Mouse (Mus musculus) megakaryocyte progenitor cell, adult 5-6 weeks (primary cell): ENCODE measurements around the gene Dbp. TPM values are rescaled to one million over a fixed set of nuclear protein-coding genes. Genes with fewer than 3 reads are reported as not detected.

Source experiments
- ATAC-seq: replicated peaks from 2 replicates; pipeline ENCODE4 v1.8.0; 2016; ENCODE audit warnings: mild to moderate bottlenecking, moderate TSS enrichment, inconsistent platforms; ENCODE audit not compliant: poor library complexity
- total RNA-seq, 2 experiments: library from RNA; stranded (forward) in 1 of 2; stranded (reverse) in 1 of 2; fragments of 157-497, 149-512 nt in 1 of 2; fragments of 200-1000 nt in 1 of 2; gene quantifications; 2 replicates each; pipeline versions ENCODE4 v1.2.3 to v1.2.4; 2015 to 2017

The Dbp gene
- total RNA-seq, 2 experiments from 2014 or later: 5.6 to 6.2 TPM

DNA sequence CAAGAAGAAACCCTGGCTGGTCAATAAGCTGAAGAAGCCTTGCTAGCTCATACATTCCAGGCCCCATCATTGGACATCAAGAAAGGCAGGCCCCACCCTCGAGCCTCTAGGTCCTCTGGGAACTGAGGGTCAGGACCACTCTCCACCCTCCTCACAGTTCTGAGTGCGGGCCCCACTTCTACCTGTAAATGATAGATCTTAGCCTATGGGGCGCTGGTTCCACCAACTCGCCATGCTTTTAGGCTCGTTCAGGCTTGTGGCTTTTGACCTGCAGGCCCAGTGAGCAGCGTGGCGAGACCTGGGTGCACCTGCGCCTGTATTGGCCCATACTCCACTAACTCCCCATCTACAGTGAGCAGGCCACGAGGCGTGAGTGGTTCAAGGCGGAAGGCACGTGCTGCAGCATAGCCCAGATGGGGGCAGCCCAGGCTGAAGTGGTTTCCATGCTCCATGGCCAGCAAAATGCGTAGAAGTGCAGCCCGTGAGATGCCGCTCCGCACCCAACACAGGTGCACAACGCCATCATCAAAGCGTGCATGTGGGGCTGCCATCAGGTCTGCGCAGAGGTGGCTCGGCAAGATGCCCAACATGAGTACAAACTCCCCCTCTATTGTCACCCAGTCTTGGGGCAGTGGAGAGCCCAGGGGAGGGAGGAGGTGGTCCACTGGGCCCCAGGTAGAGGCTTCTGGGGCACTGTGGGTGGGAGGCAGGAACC, 5.7 kb downstream of the Dbp start:
- no peak for ATAC-seq

DNA sequence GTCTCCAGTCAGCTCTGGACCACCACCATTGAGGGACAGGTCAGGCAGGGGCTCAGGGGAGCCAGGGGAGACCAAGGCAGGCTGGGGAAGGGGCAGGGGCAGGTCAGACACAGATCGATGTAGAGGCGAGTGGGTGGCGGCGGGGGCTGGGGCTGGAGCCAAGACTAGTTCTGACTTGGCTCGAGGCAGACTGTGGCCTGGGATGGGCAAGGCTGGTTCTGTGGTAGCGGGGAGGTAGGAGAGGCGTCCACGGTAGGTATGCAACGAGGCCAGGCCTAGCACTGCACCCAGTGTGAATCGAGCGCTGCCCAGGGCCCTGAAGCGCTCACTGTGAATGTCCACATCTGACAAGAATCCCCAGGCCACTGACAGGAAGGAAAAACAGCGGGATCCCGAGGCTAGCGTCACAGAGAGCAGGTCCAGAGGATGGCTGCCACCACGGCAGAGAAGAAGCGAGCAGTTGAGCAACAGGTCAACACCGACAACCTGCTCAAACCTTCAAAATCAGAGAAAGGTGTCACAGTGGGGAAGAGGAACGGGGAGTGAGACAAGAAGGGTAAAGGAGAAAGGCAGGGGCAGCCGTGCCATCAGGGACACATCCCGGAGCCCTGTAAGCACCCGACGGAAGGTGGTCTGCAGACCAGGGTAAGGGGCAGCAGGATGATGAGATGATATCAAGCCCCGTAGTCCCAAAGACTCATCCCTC, 6.6 kb downstream of the Dbp start:
- ATAC-seq: no peak

DNA sequence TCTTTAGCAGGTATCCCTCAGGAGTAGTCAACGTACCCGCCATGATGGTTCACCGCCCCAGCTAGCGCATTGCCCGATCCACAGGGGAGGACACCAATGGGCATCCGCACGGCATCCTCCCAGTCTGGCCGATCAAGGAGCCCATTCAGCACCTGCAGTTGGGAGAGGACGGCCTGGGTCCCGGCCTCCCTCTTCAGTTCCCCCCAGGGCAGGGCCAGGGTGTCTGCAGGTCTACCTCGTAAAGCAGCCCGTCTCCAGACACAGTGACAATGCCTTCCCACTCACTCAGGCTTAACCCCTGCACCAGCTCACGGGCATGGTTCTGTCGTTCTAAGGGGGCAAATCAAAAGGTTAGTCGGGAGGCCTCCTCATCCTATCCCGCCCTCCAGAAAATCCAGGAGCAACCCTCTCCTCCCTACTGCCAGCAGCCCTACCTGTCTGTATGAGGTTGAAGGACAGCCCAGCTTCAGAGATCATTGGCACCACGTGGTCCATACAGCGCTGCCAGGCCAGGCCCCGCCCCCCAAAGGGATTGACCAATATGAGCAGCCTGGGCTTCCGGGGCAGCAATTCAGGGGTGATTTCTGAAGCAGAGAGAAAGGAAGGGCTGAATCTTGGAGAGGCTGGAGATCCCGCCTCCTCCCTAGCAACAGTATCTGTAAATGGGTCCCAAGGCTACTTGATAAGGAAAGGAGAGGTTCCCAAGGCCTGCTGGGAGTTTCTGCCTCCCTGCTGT, 7.3 kb downstream of the Dbp start:
- ATAC-seq: no peak

DNA sequence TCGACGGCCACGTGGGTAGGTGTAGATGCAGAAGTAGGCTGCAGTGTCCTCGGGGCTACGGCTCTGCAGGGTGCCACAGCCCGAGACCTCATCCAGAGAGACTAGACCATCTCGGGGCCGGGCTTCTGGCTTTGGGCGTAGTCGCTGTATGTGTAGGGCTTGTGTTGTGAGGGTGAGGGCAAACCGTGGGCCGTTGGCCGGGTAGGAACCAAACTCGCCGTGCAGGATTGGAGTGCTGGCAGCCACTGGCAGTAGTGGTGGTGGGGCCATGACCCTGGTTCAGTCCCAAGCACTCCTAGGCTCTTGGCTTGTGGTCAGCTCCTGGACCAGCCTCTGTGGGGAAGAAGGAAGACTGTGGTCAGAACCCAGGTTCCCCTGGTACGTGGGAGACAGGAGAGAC, 8.5 kb downstream of the Dbp start:
- ATAC-seq: no peak

DNA sequence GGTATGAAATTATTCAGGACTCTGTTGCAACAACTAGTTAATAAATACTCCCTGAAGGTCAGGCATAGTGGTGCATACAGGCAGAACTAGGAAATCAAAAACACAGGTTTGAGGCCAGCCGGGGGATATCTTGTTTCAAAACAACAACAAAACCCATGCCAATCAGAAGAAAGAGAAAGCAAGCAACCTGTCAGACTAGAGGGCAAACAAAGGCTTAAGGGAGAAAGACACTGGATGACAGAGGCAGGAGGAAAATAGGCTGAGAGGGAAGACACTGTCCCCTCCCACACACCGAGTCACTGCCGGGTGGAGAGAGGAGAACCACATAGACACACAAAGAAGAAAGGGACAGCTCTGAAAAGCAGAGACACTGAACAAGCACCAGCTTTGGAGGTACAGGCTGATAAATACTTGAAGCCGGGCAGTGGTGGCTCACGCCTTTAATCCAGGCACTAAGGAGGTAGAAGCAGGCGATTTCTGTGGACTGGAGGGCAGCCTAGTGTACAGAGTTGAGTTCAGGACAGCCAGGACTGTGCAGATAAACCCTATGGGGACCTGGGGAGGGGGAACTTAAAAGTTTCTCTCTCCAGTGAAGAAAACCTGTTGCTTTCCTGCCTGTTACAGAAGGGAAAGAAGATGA, 9.1 kb downstream of the Dbp start:
- no peak for ATAC-seq

DNA sequence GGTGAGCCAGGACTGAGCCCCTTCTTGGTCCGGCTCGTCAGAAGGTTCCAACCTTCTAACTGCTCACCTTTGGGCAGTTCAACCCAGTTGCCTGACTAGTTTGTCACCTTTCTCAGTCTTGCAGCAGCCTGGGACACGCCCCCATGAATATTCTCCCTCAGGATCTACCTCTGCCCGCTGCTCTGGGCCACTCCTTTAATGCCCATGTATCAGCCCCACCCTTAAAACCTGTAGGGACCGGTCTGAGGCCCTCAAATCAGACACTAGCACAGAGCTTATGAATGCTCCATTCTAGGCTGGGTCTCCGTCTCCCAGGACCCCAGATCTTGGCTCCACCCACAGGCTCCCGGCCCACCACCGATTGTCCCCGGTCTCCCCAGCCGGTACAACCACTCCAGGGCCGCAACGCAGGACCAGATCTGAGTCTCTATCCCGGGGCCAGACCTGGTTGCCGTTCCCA, 9.8 kb downstream of the Dbp start:
- no peak for ATAC-seq

DNA sequence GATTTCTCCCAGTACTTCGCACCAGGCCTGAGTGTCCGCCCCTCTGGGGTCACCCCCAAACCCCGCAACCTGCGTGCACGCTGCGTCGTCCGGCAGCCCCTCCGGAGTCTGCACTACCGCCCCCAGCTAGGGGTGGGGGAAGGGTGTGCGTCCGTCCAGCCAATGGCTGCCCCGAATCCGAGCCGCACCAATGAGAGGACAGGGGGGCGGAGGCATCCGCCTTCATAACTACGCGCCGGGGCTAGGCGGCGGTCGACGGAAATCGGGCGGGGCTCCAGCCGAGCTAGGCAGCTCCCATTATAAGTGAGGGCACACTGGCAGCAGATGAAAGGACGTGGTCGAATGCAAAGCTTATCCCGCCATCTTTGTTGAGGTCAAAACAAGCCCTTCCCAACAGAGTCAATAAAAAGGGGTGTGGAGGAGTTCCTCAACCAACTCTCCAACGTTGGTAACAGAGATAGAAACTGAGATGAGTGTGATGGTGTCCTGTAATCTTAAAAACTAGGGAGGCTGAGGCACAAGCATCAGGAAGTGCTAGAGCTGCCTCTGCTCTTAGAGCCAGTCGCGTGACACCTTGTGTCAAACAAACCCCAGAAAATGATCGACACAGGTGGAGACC, 10.3 kb downstream of the Dbp start, which contains the start of gene Rpl18:
TSS of gene Rpl18 (plus strand) at position 368 of the 619 bp plus-strand sequence.
- ATAC-seq: peak; percentile 75

DNA sequence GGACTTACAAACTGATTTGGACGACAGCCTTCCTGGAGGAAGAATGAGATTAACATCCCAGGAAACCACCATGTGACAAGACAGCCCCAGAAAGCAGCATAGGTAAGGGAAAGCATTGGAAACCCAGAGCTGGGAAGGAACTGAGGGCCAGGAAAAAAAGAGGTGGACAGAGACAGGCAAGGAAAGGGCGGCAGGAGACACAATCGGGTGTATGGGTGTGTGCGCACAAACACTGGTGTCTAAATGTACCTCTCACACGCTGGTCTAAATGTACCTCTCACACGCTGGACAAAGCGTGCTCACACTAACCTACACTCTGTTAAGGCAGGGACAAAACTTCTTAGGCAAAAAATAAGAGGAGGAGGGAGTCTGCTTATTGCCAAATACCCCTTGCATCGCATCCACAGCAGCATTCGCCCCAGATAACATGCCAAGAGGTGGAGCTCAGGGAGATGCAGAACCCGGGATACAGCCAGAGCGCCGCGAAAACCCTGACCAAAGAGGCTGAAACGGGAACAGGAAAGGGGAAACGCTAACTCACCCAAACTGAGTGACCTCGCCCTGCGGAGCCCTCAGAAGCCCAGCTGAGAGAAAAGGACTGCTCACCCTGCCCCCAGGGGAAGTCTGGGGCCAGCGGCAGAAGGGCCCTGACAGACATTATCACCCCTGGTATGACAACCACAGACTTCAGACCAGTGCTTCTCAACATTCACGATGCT, 11.0 kb downstream of the Dbp start:
- peak; percentile 8 for ATAC-seq

DNA sequence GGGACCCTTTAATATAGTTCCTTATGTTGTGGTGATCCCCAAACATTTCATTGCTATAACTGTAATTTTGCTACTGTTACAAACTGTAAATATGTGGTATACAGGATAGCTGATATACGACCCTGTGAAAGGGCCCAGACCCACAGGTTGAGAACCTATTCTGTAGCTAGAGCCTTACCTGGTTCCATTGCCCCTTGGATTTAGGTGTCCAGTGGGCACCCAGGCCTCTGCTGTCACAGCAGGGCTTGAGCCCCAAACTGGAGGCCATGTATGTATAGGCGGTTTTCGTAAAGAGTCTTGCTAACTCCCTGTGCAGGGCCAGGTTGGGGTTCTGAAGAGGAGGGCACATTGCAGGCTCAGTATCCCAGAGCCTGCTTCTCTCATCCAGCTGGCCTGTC, 11.6 kb downstream of the Dbp start:
- ATAC-seq: no peak

DNA sequence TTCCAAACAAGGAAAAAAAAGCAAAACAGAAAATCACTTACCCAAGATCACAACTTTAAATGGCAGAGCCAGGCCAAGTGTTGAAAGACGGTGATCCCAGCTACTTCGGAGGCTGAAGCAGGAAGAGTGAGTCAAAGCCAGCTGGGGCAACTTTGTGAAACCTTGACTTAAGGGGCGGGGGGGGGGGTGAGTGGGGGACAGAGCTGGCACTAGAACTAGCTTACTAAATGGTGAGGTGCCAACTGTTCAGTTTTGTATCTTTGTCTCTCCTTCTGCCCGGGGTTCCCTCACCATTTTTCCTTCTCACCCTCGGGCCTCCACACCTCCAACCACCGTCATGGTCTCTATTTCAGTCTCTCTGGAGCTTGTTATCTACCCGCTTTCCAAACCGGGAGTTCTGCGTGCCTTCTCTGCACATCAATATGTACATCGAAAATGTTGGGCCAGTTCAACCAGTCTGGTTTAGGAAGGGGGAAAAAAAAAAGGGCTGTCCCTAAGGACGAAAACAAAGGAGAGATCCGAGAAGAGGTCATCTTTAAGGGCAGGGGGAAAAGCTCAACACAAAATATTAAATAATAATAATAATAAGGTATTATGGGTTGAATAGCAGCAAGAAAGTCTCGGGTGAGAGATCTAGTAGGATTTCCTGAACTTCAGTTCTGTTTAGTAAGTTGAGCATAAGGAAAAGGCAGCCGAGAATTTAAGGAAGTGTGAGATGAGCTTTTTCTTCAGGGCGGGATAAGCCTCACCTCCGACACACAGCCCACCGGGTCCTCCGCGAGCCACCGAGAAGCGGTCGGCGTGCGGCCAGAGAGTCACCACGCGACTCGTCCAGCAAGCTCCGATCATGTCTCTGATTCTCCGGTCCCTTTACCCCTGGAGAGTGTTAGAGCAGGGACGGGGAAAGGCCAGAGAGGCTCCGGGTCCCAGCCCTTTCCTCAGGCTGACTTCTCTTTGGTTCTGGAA, 12.3 kb downstream of the Dbp start:
- peak; percentile 10 for ATAC-seq

DNA sequence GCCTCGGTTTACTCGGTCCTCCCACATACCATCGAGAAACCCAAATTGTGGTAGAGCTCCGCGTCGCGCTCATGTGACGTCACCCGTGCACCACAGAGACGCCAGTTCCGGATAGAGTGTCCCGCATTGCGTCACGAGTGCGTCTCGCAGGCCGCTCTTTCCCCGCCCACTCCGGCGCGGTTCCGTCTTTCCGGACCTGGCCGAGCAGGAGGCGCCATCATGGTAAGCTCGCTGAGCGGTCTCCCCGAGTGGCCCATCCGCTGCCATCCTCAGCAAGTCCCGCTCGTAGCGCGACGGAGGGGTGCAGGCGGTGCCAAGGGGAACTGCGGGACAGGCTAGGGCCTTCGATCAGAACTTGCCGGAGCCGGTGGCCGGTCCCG, 13.0 kb downstream of the Dbp start, which contains the start of gene Sphk2:
TSS of gene Sphk2 (minus strand) at position 85 of the 380 bp plus-strand sequence.
- ATAC-seq: peak; percentile 65

DNA sequence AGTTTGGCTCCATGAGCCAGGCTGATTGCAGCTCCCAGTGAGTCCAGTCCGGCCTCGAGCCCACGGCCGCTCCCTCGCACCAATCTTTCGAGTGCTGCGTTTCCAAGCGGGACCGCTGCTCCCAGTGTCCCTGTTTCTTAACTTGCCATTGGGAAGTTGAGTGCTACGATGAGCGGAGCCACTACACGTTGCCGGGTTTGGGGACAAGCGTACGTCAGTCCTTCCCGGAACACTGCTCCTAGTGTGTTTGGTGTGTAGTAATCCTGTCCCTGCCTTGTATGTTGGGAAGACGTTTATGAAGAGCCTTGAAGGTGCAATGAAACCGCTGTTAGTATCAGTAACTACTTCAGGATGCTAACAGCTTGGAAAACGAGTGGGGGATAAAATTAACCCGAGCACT, 13.4 kb downstream of the Dbp start:
- peak; percentile 0; the same call in 1 of the 2 replicates for ATAC-seq

DNA sequence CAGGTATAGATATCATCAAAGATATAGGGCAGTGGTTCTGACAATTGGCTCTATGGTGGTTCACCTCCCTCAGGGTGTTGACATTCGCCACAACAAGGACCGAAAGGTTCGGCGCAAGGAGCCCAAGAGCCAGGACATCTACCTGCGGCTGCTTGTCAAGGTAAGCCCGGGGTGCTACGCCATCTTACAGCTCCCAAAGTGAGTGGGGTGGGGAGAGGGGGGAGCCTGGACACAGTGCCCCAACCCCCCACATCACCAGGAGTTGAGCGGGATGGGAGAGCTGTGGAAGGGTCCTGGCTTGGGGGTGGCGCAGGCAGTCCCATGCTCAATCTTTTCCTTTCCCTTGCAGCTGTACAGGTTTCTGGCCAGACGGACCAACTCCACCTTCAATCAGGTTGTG, 14.3 kb downstream of the Dbp start:
- no peak for ATAC-seq

DNA sequence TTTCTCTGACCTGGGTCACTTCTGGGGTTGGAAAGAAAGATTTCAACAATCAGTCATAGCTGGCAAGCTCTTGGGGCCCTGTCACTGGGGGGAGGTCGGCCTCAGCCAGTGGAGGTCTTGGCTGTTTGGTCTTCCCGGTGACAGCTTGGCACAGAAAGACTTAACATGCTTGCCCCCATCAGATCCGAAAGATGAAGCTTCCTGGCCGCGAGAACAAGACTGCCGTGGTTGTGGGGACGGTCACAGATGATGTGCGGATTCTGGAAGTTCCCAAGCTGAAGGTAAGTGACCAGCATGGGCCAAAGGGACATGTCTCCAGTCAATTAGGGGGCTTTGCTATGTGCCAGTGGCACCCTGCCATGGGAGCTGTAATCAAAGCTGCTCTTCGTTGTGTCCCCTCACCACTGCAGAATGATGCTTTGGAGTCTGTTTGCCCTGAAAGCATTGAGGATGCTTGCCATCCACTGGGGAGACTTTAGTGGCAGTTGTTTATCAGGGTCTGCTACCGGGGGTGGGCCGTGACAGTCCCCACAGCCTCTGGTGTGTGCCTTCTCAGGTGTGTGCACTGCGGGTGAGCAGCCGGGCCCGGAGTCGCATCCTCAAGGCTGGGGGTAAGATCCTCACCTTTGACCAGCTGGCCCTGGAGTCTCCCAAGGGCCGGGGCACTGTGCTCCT, 15.0 kb downstream of the Dbp start:
- no peak for ATAC-seq

DNA sequence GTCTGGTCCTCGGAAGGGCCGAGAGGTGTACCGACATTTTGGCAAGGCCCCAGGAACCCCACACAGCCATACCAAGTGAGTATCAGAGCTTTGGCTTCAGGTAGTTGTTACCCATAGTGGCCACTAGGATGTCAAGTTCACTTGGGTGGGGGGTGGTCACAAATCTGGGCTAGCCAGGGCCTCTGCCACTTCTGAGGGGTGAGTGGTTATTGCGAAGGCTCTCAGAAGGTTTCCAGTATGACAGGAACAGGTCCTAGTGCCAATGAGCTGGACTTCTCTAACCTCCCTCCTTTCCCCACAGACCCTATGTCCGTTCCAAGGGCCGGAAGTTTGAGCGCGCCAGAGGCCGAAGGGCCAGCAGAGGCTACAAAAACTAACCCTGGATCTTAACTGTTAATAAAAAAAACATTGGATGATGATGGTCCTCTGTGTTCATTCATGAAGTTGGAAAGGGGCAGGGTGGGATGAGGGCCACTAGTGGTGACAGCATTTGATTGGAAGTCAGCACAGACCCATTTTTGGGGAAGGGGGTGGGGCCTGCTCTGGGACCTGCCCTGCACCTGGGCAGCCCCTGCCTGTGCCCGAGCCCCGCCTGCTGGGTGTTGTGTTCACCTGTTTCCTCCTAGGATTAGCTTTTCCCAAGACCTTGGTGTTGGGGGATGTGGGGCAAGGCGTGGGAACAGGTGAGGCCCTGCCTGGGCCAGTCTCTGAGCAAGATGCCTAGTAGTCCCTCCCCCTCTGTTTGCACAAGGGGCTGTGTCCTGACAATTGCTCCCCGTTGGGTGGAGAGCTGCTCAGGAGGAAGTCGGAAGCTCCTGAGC, 15.7 kb downstream of the Dbp start, which contains the start of gene Fam83e:
TSS of gene Fam83e (plus strand) at position 800 of the 821 bp plus-strand sequence.
- ATAC-seq: no peak

DNA sequence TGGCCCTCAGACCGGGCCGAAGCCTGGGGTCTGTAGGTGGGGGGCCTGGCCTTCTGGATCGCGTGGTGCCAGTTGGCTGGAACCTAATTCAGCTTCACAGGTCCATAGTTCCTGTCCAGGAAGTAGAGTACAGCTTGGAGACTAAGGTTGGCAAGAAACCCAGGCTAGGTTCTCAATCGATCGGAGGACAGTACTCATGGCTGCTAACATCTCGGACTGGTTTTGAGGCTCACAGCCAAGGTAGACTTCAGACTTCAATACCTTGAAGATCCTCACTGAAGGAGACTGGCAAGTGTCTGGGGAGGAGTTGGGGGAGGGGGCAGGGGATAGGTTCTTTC, 16.3 kb downstream of the Dbp start:
- no peak for ATAC-seq

DNA sequence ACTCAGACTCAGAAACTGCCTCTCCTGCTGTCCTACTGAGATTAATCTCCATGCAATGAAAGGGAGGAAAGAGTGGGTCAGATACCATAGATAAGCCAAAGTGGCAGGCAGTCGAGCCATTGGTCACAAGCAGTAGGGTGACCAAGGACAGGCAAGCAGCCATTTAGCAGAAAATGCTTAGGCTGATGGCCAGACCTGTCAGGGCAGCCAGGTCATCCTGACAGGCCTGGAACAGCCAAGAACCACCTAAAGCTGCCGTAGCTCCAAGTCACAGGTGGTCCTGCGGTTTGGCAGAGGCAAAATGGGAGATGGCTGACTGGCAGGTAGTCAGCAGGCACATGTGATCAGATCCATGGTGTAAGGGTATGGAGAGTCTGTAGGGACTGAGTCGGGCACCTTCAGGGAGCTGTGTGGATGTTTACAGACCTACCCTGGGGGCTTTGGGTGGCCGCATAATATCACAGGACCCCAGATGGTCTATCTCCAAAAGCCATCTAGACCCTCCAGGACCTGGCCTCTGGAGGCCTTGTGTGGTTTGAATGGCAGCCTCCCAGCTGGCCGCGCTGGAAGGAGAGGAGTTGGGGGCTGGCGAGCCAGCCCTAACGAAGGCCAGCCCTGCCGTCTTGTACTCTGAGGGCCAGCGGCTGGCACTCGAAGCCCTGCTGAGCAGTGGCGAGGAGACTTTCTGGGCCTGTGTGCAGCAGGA, 16.9 kb downstream of the Dbp start:
- ATAC-seq: no peak
